Mouse (Mus musculus) thymus, adult 2 months (tissue): ENCODE measurements around the gene Rbm38. TPM values are rescaled to one million over a fixed set of nuclear protein-coding genes. Genes with fewer than 3 reads are reported as not detected.

Experiments used
- DNase-seq: peaks from one replicate; pipeline ENCODE4 v3.0.0; 2021
- H3K27ac ChIP-seq: fragments of 200-500 bp; 2 replicates; pipeline ENCODE4 v1.5.1; 2012; ENCODE audit warnings: low read length, control low read depth; ENCODE audit not compliant: control insufficient read depth, insufficient read depth
- H3K27me3 ChIP-seq: fragments of 200-500 bp; 2 replicates; pipeline ENCODE4 v1.6.1; 2012; ENCODE audit warnings: mild to moderate bottlenecking, low read length, moderate library complexity, mixed read lengths; ENCODE audit not compliant: control insufficient read depth, insufficient read depth
- H3K36me3 ChIP-seq: fragments of 200-500 bp; 2 replicates; pipeline ENCODE4 v1.6.1; 2012; ENCODE audit warnings: mild to moderate bottlenecking, low read length, moderate library complexity; ENCODE audit not compliant: control insufficient read depth, insufficient read depth
- H3K4me1 ChIP-seq: fragments of 200-500 bp; replicated peaks from 2 replicates; pipeline ENCODE4 v1.6.1; 2012; ENCODE audit warnings: low read length; ENCODE audit not compliant: control insufficient read depth, insufficient read depth
- H3K4me3 ChIP-seq: fragments of 200-500 bp; 2 replicates; pipeline ENCODE4 v1.5.1; 2012; ENCODE audit warnings: mild to moderate bottlenecking, low read length, control low read depth, moderate library complexity; ENCODE audit not compliant: control insufficient read depth, insufficient read depth
- CTCF ChIP-seq: fragments of 200-500 bp; IDR thresholded peaks from 2 replicates; pipeline ENCODE4 v1.5.1; 2012; ENCODE audit warnings: mild to moderate bottlenecking, control low read depth, low read length, moderate library complexity, borderline replicate concordance; ENCODE audit not compliant: control insufficient read depth, poor library complexity, insufficient read depth; ENCODE audit errors: extremely low read depth
- POLR2A ChIP-seq: fragments of 200-500 bp; IDR thresholded peaks from 2 replicates; pipeline ENCODE4 v1.6.1; 2012; ENCODE audit warnings: mild to moderate bottlenecking, low read length, control low read depth, moderate library complexity; ENCODE audit not compliant: control insufficient read depth, poor library complexity, insufficient read depth; ENCODE audit errors: extremely low read depth
- WGBS: fragments of 180-500 bp; shearing (Covaris S2); methylation state at CpG from one replicate; pipeline ENCODE4 v1.1.7; 2018; 5-methylcytosine and 5-hydroxymethylcytosine counted together
- polyA plus RNA-seq: library from polyadenylated mRNA; depleted of rRNA; stranded (reverse); fragments of >200 nt; gene quantifications from 2 replicates; pipeline ENCODE4 v1.2.3, GENCODE M21; 2012

Rbm38 gene
- polyA plus RNA-seq, 1 experiment = 1,290 TPM

DNA sequence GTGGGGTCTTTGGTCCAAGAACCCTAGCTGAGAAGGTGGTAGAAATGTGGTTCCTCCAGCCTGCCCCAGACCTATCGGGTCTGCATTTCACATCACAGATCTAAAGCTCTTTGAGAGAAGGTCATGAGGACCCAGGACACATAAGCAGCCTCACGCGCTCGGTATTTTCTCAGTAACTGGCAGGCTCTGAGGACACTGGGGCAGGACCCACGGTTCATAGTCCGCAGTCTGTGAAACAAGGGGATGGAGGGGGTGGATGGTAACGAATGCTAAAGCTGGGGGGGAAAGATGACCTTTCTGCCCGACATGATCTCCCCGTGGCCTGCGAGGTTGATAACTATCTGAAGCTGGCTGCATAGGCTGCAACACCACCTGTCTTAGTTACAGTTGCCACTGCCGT, 22.6 kb upstream of the Rbm38 start:
- no peak for DNase-seq
- TF ChIP-seq CTCF = no peak
- no peak for TF ChIP-seq POLR2A
- Histone ChIP-seq H3K27me3 (no peaks in the 10 kb centered on the region), H3K4me3 (no peak overlapping the region), H3K36me3 (peaks cover 4% of the 10 kb centered on the region), H3K4me1 (peaks cover 13% of the 10 kb centered on the region), H3K27ac (no peak overlapping the region)
- WGBS = 87% methylated on average over 11 of the region's 11 CpGs

DNA sequence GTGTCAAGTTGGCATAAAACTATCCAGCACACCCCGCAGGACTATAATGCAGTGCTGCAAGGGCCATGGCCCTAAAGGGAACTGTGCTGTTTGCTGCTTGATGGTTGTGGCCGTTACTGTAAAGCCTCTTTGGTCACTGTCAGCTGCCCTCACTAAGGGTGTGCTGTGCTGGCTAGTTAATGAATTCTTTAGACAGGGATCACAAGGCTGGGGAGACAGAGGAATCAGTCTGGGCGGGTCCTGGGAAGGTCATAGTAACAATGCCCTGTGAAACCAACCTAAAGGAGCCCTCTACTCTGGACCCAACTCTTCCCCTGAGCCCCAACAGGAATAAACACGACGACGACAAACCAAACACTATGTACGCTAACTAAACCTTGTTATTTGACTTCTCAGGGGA, 21.8 kb upstream of the Rbm38 start:
- Histone ChIP-seq H3K4me3 (no peak overlapping the region), H3K4me1 (peaks cover 13% of the 10 kb centered on the region), H3K27me3 (no peaks in the 10 kb centered on the region), H3K36me3 (peaks cover 10% of the 10 kb centered on the region), H3K27ac (no peak overlapping the region)
- no peak for TF ChIP-seq CTCF
- no peak for TF ChIP-seq POLR2A
- no peak for DNase-seq
- WGBS = 82% methylated on average over 7 of the region's 7 CpGs

DNA sequence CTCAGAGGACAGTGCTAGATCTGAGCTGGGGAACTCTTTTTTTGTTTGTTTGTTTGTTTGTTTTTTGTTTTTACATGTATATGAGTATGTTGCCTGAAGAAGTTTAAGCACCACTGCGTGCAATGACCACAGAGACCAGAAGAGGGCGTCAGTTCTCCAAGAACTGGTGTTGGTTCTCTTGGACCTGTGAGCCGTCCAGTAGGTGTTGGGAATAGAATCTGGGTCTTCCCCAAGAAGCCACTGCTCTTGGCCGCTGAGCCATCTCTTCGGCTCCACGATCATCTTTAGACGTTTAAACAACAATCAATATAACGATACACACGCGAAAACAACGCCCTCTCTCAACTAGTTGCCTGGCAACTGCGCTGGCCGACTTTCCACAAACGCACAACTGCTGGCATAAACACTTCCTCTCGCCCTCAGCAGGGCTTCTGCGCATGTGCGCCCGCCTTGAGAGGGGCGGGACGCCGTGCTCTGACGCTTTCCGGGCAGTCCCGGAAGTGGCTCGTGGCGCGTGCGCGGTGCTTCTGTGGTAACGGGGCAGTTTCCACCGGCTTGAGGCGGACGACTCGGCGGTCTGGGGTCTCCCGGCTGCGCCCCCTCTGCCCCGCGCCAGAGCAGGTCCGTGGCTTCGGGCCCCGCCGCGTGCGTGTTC, 20.5 kb upstream of the Rbm38 start, which contains the start of gene Rae1:
Rae1 (plus strand) TSS at position 488 of the 655 bp plus-strand sequence.
- under 1% methylated on average over 45 of the region's 45 CpGs for WGBS
- peak within 1 kb of the TSS; percentile 64 for H3K4me3 ChIP-seq
- H3K27ac ChIP-seq = no peak within 1 kb of the TSS
- peaks cover 19% of the 10 kb centered on the region for H3K36me3 ChIP-seq
- no peaks in the 10 kb centered on the region for H3K27me3 ChIP-seq
- H3K4me1 ChIP-seq = peaks cover 13% of the 10 kb centered on the region
- DNase-seq = peak; percentile 98
- TF ChIP-seq CTCF (peak; percentile 67; the same call in 1 of the 2 replicates), POLR2A (peak; percentile 60)

DNA sequence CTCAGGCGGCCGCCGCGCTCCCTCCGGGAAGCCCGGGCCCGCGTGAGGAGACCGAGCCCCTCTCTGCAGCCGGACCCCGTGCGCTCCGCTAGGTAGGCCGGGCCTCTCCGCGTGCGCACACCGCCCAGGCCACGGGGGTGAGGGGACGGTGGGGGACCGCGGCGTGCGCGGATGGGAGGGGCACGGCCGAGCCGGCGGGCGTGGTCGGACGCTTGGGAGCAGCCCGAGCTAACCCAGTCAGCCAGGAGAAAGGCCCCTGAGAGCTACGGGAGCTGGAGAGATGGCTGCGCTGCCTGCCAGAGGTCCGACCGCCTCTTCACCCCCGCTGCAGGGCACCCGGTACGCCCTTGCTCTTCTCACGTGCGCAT, 20.0 kb upstream of the Rbm38 start:
- Histone ChIP-seq H3K27ac (no peak overlapping the region), H3K4me3 (peak overlapping the region; percentile 64), H3K36me3 (peaks cover 20% of the 10 kb centered on the region), H3K27me3 (no peaks in the 10 kb centered on the region), H3K4me1 (peaks cover 13% of the 10 kb centered on the region)
- no peak for DNase-seq
- TF ChIP-seq POLR2A (no peak), CTCF (no peak)
- WGBS = under 1% methylated on average over 42 of the region's 42 CpGs

GRCm38 (mm10) chr2:173000921-173001320, 19.4 kb upstream of the Rbm38 start:
- Histone ChIP-seq H3K27me3 (no peaks in the 10 kb centered on the region), H3K36me3 (peaks cover 26% of the 10 kb centered on the region), H3K4me3 (peak overlapping the region; percentile 64), H3K4me1 (peaks cover 13% of the 10 kb centered on the region), H3K27ac (no peak overlapping the region)
- DNase-seq = no peak
- TF ChIP-seq CTCF (no peak), POLR2A (no peak)
- WGBS = 16% methylated on average over 8 of the region's 8 CpGs

DNA sequence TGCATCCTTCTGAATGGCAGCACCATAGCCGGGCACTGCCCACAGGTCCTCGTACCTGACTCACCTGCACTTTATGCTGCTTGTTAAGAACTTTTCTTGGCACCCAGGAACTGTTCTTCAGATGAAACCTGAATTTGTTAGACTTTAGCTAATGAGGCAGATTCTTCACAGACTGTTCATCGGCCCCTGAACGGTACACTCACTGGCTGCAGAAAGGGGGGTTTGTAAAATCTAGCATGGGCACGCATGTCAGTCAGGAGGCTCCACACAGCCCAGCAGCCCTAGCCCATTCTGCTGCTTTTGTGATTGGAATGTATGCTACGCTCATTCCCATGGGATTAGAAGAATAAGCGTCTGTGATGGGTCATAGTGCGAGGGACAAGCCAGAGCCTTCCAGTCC, 16.6 kb upstream of the Rbm38 start:
- no peak for DNase-seq
- no peak for TF ChIP-seq POLR2A
- TF ChIP-seq CTCF = no peak
- no peaks in the 10 kb centered on the region for H3K27me3 ChIP-seq
- WGBS = 98% methylated on average over 8 of the region's 8 CpGs
- H3K4me1 ChIP-seq = peaks cover 11% of the 10 kb centered on the region
- H3K27ac ChIP-seq = no peak overlapping the region
- H3K4me3 ChIP-seq = no peak overlapping the region
- H3K36me3 ChIP-seq = peaks cover 54% of the 10 kb centered on the region

GRCm38 (mm10) chr2:173010220-173010717, 10.0 kb upstream of the Rbm38 start:
- DNase-seq = no peak
- H3K4me1 ChIP-seq = no peaks in the 10 kb centered on the region
- 84% methylated on average over 3 of the region's 3 CpGs for WGBS
- H3K27ac ChIP-seq = no peak overlapping the region
- H3K27me3 ChIP-seq = no peaks in the 10 kb centered on the region
- TF ChIP-seq POLR2A (no peak), CTCF (no peak)
- peaks cover 94% of the 10 kb centered on the region for H3K36me3 ChIP-seq
- H3K4me3 ChIP-seq = no peak overlapping the region

- H3K36me3 ChIP-seq = peaks cover 83% of the 10 kb centered on the region
- H3K4me3 ChIP-seq = no peak overlapping the region
Measured at GRCm38 (mm10) chr2:173011440-173011839, 8.9 kb upstream of the Rbm38 start.

More at GRCm38 (mm10) chr2:173011440-173011839, 8.9 kb upstream of the Rbm38 start:
- H3K27me3 ChIP-seq = no peaks in the 10 kb centered on the region
- DNase-seq = no peak
- 96% methylated on average over 8 of the region's 8 CpGs for whole genome bisulfite sequencing
- TF ChIP-seq POLR2A = no peak
- no peak for TF ChIP-seq CTCF
- no peak overlapping the region for H3K27ac ChIP-seq
- H3K4me1 ChIP-seq = no peaks in the 10 kb centered on the region
